Mouse (Mus musculus) hindbrain, embryonic 15.5 days (tissue): ENCODE data around the gene Cacng8. TPM values are rescaled to one million over a fixed set of nuclear protein-coding genes. Genes with fewer than 3 reads are reported as not detected.

ENCODE experiments used
- ATAC-seq: fragments of 200-750 bp; cut with Nextera tagmentation; 2 replicates; pipeline ENCODE4 v1.8.0; 2017; ENCODE audit warnings: low read depth, moderate number of reproducible peaks, moderate TSS enrichment; ENCODE audit not compliant: low FRiP score
- H3K27ac ChIP-seq: fragments of 300-500 bp; sonication (generic); replicated peaks from 2 replicates; pipeline ENCODE4 v1.5.1; 2015; ENCODE audit warnings: mild to moderate bottlenecking, inconsistent platforms
- H3K27me3 ChIP-seq: fragments of 300-500 bp; sonication (generic); 2 replicates; pipeline ENCODE4 v1.6.1; 2015; ENCODE audit warnings: control low read depth, inconsistent platforms
- H3K36me3 ChIP-seq: fragments of 300-500 bp; sonication (generic); 2 replicates; pipeline ENCODE4 v1.6.1; 2015; ENCODE audit warnings: control low read depth, inconsistent platforms
- H3K4me1 ChIP-seq: fragments of 300-500 bp; sonication (generic); replicated peaks from 2 replicates; pipeline ENCODE4 v1.6.1; 2015; ENCODE audit warnings: control low read depth, inconsistent platforms
- H3K4me2 ChIP-seq: fragments of 300-500 bp; sonication (generic); 2 replicates; pipeline ENCODE4 v1.6.1; 2015; ENCODE audit warnings: moderate library complexity, mild to moderate bottlenecking, inconsistent platforms
- H3K4me3 ChIP-seq: fragments of 300-500 bp; sonication (generic); 2 replicates; pipeline ENCODE4 v1.5.1; 2015; ENCODE audit warnings: mild to moderate bottlenecking, inconsistent platforms
- H3K9ac ChIP-seq: fragments of 300-500 bp; sonication (generic); 2 replicates; pipeline ENCODE4 v1.6.1; 2015; ENCODE audit warnings: inconsistent platforms
- H3K9me3 ChIP-seq: fragments of 300-500 bp; sonication (generic); 2 replicates; pipeline ENCODE4 v1.6.1; 2016; ENCODE audit warnings: control low read depth, inconsistent platforms
- WGBS: fragments of 180-500 bp; shearing (Covaris S2); methylation state at CpG from one replicate; pipeline ENCODE4 v1.1.7; 2015; 5-methylcytosine and 5-hydroxymethylcytosine counted together
- polyA plus RNA-seq: library from polyadenylated mRNA; unstranded; fragments of >200 nt; fragmentation: Nextera tagmentation; extraction: Ambion mirVana; gene quantifications from 2 replicates; pipeline ENCODE4 v1.2.1, GENCODE M21; 2015

Gene Cacng8
- polyA plus RNA-seq, 1 experiment from 2014 or later = 14.6 TPM

DNA sequence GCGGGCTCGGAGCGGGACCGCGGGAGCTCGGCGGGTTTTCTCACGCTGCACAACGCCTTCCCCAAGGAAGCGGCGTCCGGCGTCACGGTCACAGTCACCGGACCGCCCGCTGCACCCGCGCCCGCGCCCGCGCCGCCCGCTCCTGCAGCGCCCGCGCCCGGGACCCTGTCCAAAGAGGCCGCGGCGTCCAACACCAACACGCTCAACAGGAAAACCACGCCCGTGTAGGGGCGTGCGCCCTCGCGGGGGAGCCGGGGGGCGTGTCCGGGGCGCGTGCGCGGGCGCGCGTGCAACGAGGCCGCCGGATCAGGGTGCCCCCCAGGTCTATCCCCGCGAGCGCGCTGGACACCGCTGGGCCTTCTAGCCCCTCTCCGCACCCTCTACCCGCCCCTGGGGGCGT is 24.9 kb downstream of the Cacng8 start:
- peaks cover 34% of the 10 kb centered on the region for H3K27me3 ChIP-seq
- H3K36me3 ChIP-seq = no peaks in the 10 kb centered on the region
- peaks cover 28% of the 10 kb centered on the region for H3K4me1 ChIP-seq
- H3K27ac ChIP-seq = 0 out of 2 replicates have a peak overlapping the region, but pooled peaks have one; percentile 40
- peak overlapping the region; percentile 71 for H3K9ac ChIP-seq
- 0% methylated on average over 22 of the region's 60 CpGs for WGBS
- H3K9me3 ChIP-seq = no peaks in the 10 kb centered on the region
- peak overlapping the region; percentile 96 for H3K4me2 ChIP-seq
- peak; percentile 19; the same call in 1 of the 2 replicates for ATAC-seq
- peak overlapping the region; percentile 58 for H3K4me3 ChIP-seq

DNA sequence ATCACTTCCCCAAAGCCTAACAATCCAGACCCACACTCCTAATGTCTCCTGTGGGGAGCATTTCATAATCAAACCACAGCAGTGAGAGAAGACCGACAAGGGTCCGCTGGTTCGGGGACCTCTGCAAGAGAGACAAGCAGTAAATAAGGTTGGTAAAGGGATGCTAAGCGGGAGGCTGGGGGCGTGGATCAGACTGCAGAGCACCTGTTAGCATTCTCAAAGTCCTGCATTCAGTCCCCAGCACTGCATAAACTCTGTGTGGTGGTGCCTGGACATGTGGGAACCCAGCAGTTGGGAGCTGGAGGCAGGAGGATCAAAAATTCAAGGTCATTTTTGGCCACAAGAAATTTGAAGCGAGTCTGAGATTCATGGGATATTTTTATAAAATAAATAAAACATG is 29.5 kb downstream of the Cacng8 start:
- no peak for ATAC-seq
- Histone ChIP-seq H3K4me3 (no peak overlapping the region), H3K9me3 (no peaks in the 10 kb centered on the region), H3K4me1 (peaks cover 13% of the 10 kb centered on the region), H3K27me3 (peaks cover 54% of the 10 kb centered on the region), H3K4me2 (no peak overlapping the region), H3K36me3 (no peaks in the 10 kb centered on the region), H3K27ac (no peak overlapping the region), H3K9ac (no peak overlapping the region)
- 33% methylated on average over 6 of the region's 6 CpGs for WGBS

DNA sequence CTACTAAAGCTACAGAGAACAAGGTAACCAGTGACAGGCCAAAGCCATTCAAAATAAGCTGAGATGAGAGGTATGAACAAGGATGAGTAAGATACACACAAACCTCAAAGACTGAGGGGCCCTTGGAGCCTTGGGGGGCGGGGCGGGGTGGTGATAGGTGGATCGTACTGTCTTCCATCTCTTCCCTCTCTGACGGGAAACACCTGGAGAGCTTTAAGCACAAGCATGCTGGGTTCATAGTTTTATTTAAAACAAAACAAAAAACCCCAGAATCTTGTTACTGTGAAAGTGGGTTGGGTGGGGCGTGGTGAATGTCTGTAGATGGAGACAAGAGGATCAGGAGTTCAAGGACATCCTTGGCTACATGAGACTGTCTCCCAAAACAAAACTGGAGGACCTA is 30.0 kb downstream of the Cacng8 start:
- peaks cover 58% of the 10 kb centered on the region for H3K27me3 ChIP-seq
- H3K9ac ChIP-seq = no peak overlapping the region
- H3K4me1 ChIP-seq = peaks cover 9% of the 10 kb centered on the region
- 60% methylated on average over 5 of the region's 5 CpGs for WGBS
- no peak overlapping the region for H3K4me3 ChIP-seq
- no peak for ATAC-seq
- no peak overlapping the region for H3K27ac ChIP-seq
- H3K36me3 ChIP-seq = no peaks in the 10 kb centered on the region
- no peak overlapping the region for H3K4me2 ChIP-seq
- H3K9me3 ChIP-seq = no peaks in the 10 kb centered on the region

DNA sequence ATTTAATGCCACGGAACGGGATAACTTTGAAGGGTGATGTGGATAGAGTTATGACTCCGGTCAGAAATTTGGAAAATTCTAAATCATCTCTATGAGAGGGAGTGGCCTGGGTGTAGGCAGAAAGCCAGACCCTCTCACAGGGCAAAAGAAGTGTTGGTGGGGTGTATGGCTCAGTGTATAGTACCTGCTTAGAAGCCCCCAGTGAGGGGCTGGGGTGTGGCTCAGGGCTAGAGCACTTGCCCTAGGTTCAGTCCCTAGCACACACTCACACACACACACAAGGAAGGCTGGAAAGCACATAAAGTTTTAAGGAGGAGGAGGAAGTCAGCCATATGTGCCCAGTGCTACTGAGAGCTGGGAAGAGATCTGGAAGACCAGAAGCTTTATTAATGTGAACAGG is 30.8 kb downstream of the Cacng8 start:
- H3K4me2 ChIP-seq = no peak overlapping the region
- WGBS = 86% methylated on average over 3 of the region's 3 CpGs

DNA sequence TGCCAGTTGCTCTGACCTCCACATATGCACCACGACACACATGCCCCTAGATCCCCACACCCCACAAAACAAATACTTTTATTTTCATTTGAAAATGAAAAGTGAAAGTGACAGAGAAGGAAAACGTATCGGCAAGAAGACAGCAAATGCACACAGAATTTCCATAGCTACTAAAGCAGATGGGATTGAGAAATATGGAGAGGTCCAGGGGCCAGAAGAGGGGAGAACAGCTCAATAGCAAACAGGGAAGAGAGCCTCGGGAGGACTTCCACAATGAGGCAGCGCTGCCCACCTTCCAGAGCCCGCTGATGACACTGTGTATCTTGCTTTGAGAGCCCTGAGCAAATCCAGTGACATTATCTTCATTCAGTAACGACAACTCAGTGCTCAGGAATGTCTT is 31.6 kb downstream of the Cacng8 start:
- Histone ChIP-seq H3K36me3 (no peaks in the 10 kb centered on the region), H3K4me3 (no peak overlapping the region), H3K9ac (no peak overlapping the region), H3K9me3 (no peaks in the 10 kb centered on the region), H3K27me3 (peaks cover 53% of the 10 kb centered on the region), H3K4me2 (no peak overlapping the region), H3K27ac (no peak overlapping the region), H3K4me1 (peaks cover 7% of the 10 kb centered on the region)
- no peak for ATAC-seq
- 56% methylated on average over 7 of the region's 7 CpGs for WGBS

More for the DNA sequence above, 30.8 kb downstream of the Cacng8 start:
- Histone ChIP-seq H3K36me3 (no peaks in the 10 kb centered on the region), H3K27ac (no peak overlapping the region), H3K9me3 (no peaks in the 10 kb centered on the region), H3K9ac (no peak overlapping the region), H3K4me1 (peaks cover 7% of the 10 kb centered on the region), H3K4me3 (no peak overlapping the region), H3K27me3 (peaks cover 60% of the 10 kb centered on the region)
- ATAC-seq = no peak

DNA sequence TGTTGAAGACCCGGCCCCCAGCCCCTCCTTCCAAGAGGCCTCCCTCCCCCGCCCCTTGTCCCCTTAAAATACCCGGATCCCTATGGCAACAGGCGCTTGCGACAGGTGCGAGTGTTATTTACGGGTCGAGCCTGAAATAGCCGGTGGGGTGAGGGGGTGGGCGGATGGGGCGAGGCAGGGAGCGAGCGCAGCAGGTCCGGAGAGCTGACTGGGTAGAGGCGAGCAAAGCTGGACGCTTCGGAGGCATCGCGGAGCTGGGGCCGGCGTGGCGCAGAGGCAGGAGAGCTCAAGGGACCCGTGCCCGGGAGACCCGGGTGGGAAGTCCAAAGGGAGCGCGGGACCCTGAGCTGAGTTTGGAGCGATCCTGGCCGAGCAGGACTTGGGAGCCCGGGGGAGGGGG is 32.9 kb downstream of the Cacng8 start:
- no peak overlapping the region for H3K27ac ChIP-seq
- 1% methylated on average over 30 of the region's 30 CpGs for WGBS

DNA sequence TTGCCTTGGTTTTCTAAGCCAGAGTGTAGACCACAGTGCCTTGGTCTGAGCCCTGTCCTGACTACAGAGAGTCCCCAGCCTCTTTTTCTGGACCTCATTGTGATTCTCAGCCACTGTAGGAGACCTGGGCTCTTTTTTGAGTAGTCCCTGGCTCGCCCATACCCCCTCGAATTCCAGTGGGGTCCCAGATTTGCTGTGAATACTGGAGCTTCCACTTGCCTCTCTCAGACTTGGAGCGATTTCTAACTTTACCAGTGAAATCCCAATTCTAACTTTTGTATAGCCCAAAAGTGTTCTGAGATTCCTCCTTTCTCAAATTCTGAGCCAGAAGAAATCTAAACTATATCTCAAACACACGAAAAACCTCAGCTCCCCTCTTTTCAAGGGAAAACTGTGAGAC is 33.4 kb downstream of the Cacng8 start, which contains the start of gene Cacng6:
Gene Cacng6 (plus strand): TSS at position 301 of the 400 bp plus-strand sequence.
- H3K9ac ChIP-seq = no peak within 1 kb of the TSS
- no peak for ATAC-seq
- peak within 1 kb of the TSS; percentile 24 for H3K4me3 ChIP-seq
- peaks cover 49% of the 10 kb centered on the region for H3K27me3 ChIP-seq
- H3K4me1 ChIP-seq = peaks cover 7% of the 10 kb centered on the region
- no peaks in the 10 kb centered on the region for H3K9me3 ChIP-seq
- peak within 1 kb of the TSS; percentile 52 for H3K4me2 ChIP-seq
- 36% methylated on average over 4 of the region's 4 CpGs for WGBS
- H3K36me3 ChIP-seq = no peaks in the 10 kb centered on the region
- H3K27ac ChIP-seq = no peak within 1 kb of the TSS

More for the DNA sequence above, 32.9 kb downstream of the Cacng8 start:
- Histone ChIP-seq H3K4me2 (peak overlapping the region; percentile 52), H3K4me1 (peaks cover 7% of the 10 kb centered on the region), H3K4me3 (peak overlapping the region; percentile 24), H3K9me3 (no peaks in the 10 kb centered on the region), H3K36me3 (no peaks in the 10 kb centered on the region), H3K9ac (no peak overlapping the region), H3K27me3 (peaks cover 49% of the 10 kb centered on the region)
- ATAC-seq = peak; percentile 65; the same call in 1 of the 2 replicates

DNA sequence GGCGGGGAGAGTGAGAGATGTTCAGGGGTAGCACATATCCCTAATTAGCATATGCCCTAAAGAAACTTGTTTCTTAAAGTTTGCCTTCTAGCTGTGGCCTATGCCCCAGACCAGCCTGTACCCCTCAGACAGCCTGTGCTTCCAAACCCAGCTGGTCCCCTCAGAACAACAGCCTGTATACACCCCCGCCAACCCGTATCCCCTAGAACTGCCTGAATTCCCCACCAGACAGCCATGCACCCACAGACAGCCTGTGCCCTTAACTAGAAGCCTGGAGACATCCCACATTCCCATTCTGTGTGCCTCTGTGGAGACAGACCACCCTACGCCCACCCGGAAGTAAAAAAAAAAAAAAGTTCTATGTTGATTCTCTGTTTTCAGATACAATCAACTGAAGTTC is 34.7 kb downstream of the Cacng8 start:
- no peak overlapping the region for H3K9ac ChIP-seq
- 95% methylated on average over 5 of the region's 5 CpGs for WGBS
- no peak overlapping the region for H3K27ac ChIP-seq
- no peak for ATAC-seq
- H3K36me3 ChIP-seq = no peaks in the 10 kb centered on the region
- H3K4me1 ChIP-seq = peaks cover 7% of the 10 kb centered on the region
- no peak overlapping the region for H3K4me3 ChIP-seq
- no peaks in the 10 kb centered on the region for H3K9me3 ChIP-seq
- peaks cover 49% of the 10 kb centered on the region for H3K27me3 ChIP-seq
- H3K4me2 ChIP-seq = no peak overlapping the region

DNA sequence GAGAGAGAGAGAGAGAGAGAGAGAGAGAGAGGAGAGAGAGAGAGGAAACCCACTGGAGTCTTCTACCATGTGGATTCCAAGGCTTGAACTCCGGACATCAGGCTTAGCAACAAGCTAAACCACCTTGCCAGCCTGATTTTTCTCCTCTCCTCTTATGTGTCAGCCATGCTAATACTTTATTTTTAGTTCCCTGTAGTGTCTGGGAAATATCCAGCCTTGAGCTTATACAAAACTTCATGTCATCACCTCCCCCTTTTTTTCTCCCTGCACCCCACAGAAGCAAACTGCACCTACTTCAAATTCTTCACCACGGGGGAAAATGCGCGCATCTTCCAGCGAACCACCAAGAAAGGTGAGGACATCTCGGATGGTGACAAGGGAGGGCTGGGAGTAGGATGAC is 39.7 kb downstream of the Cacng8 start:
- no peak for ATAC-seq
- H3K4me2 ChIP-seq = no peak overlapping the region
- H3K27me3 ChIP-seq = peaks cover 8% of the 10 kb centered on the region
- H3K9ac ChIP-seq = no peak overlapping the region
- no peak overlapping the region for H3K27ac ChIP-seq
- no peak overlapping the region for H3K4me3 ChIP-seq
- H3K4me1 ChIP-seq = no peaks in the 10 kb centered on the region
- H3K9me3 ChIP-seq = no peaks in the 10 kb centered on the region
- H3K36me3 ChIP-seq = no peaks in the 10 kb centered on the region
- 76% methylated on average over 6 of the region's 6 CpGs for WGBS

DNA sequence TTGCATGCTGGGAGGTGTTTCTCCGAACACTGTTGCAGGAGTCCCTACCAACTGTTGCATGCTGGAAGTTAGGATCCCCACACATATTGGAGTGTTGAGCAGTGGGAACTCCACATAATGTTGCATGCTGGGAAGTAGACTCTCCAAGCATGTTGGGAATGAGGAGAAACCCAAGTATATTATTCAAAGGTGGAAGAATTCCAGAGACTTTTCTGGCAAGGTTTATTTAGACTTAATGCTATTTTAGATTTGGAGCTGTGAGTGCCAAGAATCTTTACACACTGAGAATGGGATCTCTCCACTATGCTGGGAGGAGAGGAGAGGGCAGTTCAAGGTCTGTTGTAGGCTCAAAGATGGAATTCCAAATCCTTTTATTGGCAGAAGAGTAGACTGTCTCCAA is 41.6 kb downstream of the Cacng8 start:
- ATAC-seq = no peak
- Histone ChIP-seq H3K4me2 (no peak overlapping the region), H3K36me3 (no peaks in the 10 kb centered on the region), H3K4me3 (no peak overlapping the region), H3K27ac (no peak overlapping the region), H3K27me3 (no peaks in the 10 kb centered on the region), H3K9me3 (no peaks in the 10 kb centered on the region), H3K4me1 (no peaks in the 10 kb centered on the region), H3K9ac (no peak overlapping the region)
- WGBS = 74% methylated on average over 1 of the region's 1 CpGs

DNA sequence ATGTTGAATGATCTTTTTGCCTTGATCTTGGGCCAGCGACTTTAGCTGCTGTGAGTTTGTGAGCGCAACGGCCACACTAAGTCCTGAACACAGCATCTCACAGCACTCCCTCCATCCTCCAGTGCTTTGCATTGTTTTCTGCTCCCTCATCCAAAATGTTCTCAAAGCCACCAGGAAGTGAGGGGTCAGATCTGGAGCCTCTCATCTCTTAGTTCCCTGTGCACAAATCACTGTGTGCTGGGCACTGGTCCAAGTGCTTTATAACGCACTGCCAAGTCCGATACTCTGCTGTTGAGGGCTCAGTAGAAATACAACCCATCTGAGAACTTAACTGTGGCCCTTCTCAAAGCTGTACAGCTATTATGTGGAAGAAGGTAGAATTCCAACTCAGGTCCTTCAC is 47.5 kb downstream of the Cacng8 start:
- Histone ChIP-seq H3K9me3 (no peaks in the 10 kb centered on the region), H3K36me3 (no peaks in the 10 kb centered on the region), H3K27me3 (no peaks in the 10 kb centered on the region), H3K4me2 (no peak overlapping the region), H3K4me1 (no peaks in the 10 kb centered on the region), H3K4me3 (no peak overlapping the region), H3K27ac (no peak overlapping the region), H3K9ac (no peak overlapping the region)
- WGBS = 30% methylated on average over 5 of the region's 5 CpGs
- ATAC-seq = no peak

DNA sequence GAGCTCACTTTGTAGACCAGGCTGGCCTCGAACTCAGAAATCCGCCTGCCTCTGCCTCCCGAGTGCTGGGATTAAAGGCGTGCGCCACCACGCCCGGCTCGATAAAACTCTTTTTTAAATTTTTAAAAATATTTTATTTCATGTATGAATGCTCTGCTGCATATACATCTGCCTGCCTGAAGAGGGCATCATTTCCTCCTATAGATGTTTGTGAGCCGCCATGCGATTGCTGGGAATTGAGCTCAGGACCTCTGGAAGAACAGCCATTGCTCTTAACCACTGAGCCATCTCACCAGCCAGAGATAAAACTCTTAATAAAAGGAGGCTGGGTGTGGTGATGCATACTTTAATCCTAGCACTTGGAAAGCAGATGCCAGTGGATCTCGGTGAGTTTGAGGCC is 49.5 kb downstream of the Cacng8 start:
- H3K4me3 ChIP-seq = no peak overlapping the region
- ATAC-seq = no peak
- WGBS = 83% methylated on average over 11 of the region's 11 CpGs
- H3K27ac ChIP-seq = no peak overlapping the region
- no peaks in the 10 kb centered on the region for H3K27me3 ChIP-seq
- H3K9me3 ChIP-seq = no peaks in the 10 kb centered on the region
- no peaks in the 10 kb centered on the region for H3K4me1 ChIP-seq
- no peak overlapping the region for H3K4me2 ChIP-seq
- H3K36me3 ChIP-seq = no peaks in the 10 kb centered on the region
- no peak overlapping the region for H3K9ac ChIP-seq

DNA sequence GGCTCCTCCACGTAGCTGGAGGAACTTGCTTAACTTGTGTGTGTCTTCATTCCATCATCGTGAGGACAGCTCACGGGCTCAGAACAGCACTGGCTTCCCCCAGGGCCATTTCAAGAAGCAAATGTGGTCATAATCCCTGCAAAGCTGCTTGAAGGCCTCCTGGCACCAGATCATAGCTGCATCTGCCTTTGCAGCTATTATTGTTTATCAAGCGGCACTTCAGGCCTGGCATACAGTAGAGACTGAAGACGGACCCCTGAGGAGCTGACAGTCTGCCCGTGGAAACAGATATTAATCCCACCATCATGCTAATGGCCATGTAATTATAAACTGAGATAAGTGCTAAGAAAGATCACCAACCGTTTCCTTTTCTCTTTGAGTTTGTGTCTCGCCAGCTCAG is 50.0 kb downstream of the Cacng8 start:
- H3K4me2 ChIP-seq = no peak overlapping the region
- no peak overlapping the region for H3K9ac ChIP-seq
- H3K36me3 ChIP-seq = no peaks in the 10 kb centered on the region
- no peaks in the 10 kb centered on the region for H3K27me3 ChIP-seq
- H3K4me1 ChIP-seq = no peaks in the 10 kb centered on the region
- 53% methylated on average over 8 of the region's 8 CpGs for WGBS
- H3K9me3 ChIP-seq = no peaks in the 10 kb centered on the region
- no peak overlapping the region for H3K4me3 ChIP-seq
- no peak overlapping the region for H3K27ac ChIP-seq
- no peak for ATAC-seq
